Mouse (Mus musculus) kidney, postnatal 36 days (tissue): Measurements from ENCODE around the gene Vstm2l.
A peak's percentile ranks its signal among the peaks of the same experiment; 100 is the strongest.

Source experiments
- DNase-seq, 2 experiments: peaks; one replicate each; pipeline ENCODE4 v3.0.0; 2021 to 2022; ENCODE audit warnings: mixed read lengths in 2 of 2

The Vstm2l gene

GRCm38 (mm10) chr2:157914105-157914764, at the start of gene Vstm2l:
TSS of gene Vstm2l (plus strand) at chr2:157914653.
- DNase-seq = no peak

- no peak for DNase-seq
These were observed 47.3 kb upstream of the Vstm2l start for GRCm38 (mm10) chr2:157867126-157867525.

GRCm38 (mm10) chr2:157870247-157870646, 44.2 kb upstream of the Vstm2l start:
- peak in 1 of 2 experiments; percentile 13 for DNase-seq

GRCm38 (mm10) chr2:157873223-157873622, 41.2 kb upstream of the Vstm2l start:
- peak; percentile 48 to 53 for DNase-seq

- no peak for DNase-seq
These were observed 40.8 kb upstream of the Vstm2l start for GRCm38 (mm10) chr2:157873691-157874090.

GRCm38 (mm10) chr2:157875111-157875510, 39.3 kb upstream of the Vstm2l start:
- DNase-seq = peak; percentile 28 to 48

- no peak for DNase-seq
These were observed 37.1 kb upstream of the Vstm2l start for GRCm38 (mm10) chr2:157877394-157877793.

GRCm38 (mm10) chr2:157877967-157878366, 36.5 kb upstream of the Vstm2l start:
- no peak for DNase-seq

GRCm38 (mm10) chr2:157881939-157882338, 32.5 kb upstream of the Vstm2l start:
- no peak for DNase-seq

- DNase-seq = peak; percentile 29 to 33
These were observed 27.0 kb upstream of the Vstm2l start for GRCm38 (mm10) chr2:157887275-157888025.

- no peak for DNase-seq
These were observed 23.3 kb upstream of the Vstm2l start for GRCm38 (mm10) chr2:157891166-157891565.

GRCm38 (mm10) chr2:157897131-157897530, 17.3 kb upstream of the Vstm2l start:
- no peak for DNase-seq

GRCm38 (mm10) chr2:157913204-157913636, 1.2 kb upstream of the Vstm2l start:
- peak; percentile 78 to 94 for DNase-seq

GRCm38 (mm10) chr2:157913705-157914104, 748 bp upstream of the Vstm2l start:
- no peak for DNase-seq

GRCm38 (mm10) chr2:157914889-157915517, 550 bp downstream of the Vstm2l start:
- DNase-seq = no peak

GRCm38 (mm10) chr2:157918529-157918928, 4.1 kb downstream of the Vstm2l start:
- DNase-seq = no peak

GRCm38 (mm10) chr2:157921551-157921950, 7.1 kb downstream of the Vstm2l start:
- no peak for DNase-seq

- no peak for DNase-seq
These were observed 9.0 kb downstream of the Vstm2l start for GRCm38 (mm10) chr2:157923406-157923805.

GRCm38 (mm10) chr2:157924504-157924903, 10.1 kb downstream of the Vstm2l start:
- no peak for DNase-seq

- no peak for DNase-seq
These were observed 12.0 kb downstream of the Vstm2l start for GRCm38 (mm10) chr2:157926502-157926901.

GRCm38 (mm10) chr2:157926927-157927326, 12.5 kb downstream of the Vstm2l start:
- no peak for DNase-seq

- DNase-seq = no peak
These were observed 12.9 kb downstream of the Vstm2l start for GRCm38 (mm10) chr2:157927397-157927796.

GRCm38 (mm10) chr2:157927815-157928214, 13.4 kb downstream of the Vstm2l start:
- no peak for DNase-seq

- DNase-seq = peak in 1 of 2 experiments; percentile 8
These were observed 18.2 kb downstream of the Vstm2l start for GRCm38 (mm10) chr2:157932655-157933054.
